Mouse (Mus musculus) embryonic facial prominence, embryonic 14.5 days (tissue): Measurements from ENCODE around the gene Pde6b. TPM values are rescaled to one million over a fixed set of nuclear protein-coding genes. Genes with fewer than 3 reads are reported as not detected.
A peak's percentile ranks its signal among the peaks of the same experiment; 100 is the strongest.

ENCODE experiments used
- ATAC-seq: fragments of 200-750 bp; cut with Nextera tagmentation; 2 replicates; pipeline ENCODE4 v1.8.0; 2017; ENCODE audit warnings: low read depth, moderate number of reproducible peaks, moderate TSS enrichment
- DNase-seq: peaks from one replicate; pipeline ENCODE4 v3.0.0-alpha.2; 2015; ENCODE audit warnings: low spot score
- H3K27ac ChIP-seq: fragments of 300-500 bp; sonication (generic); replicated peaks from 2 replicates; pipeline ENCODE4 v1.5.1; 2014; ENCODE audit warnings: low read depth, mild to moderate bottlenecking, low read length, moderate library complexity
- H3K27me3 ChIP-seq: fragments of 300-500 bp; sonication (generic); replicated peaks from 2 replicates; pipeline ENCODE4 v1.6.1; 2014; ENCODE audit warnings: low read length; ENCODE audit not compliant: control insufficient read depth, insufficient read depth
- H3K36me3 ChIP-seq: fragments of 300-500 bp; sonication (generic); 2 replicates; pipeline ENCODE4 v1.6.1; 2014; ENCODE audit warnings: low read length, mixed read lengths; ENCODE audit not compliant: control insufficient read depth, insufficient read depth
- H3K4me1 ChIP-seq: fragments of 300-500 bp; sonication (generic); 2 replicates; pipeline ENCODE4 v1.6.1; 2014; ENCODE audit warnings: antibody characterized with exemption, low read length; ENCODE audit not compliant: control insufficient read depth, insufficient read depth
- H3K4me2 ChIP-seq: fragments of 300-500 bp; sonication (generic); 2 replicates; pipeline ENCODE4 v1.6.1; 2014; ENCODE audit warnings: low read depth, mild to moderate bottlenecking, low read length, moderate library complexity, mixed read lengths
- H3K4me3 ChIP-seq: fragments of 300-500 bp; sonication (generic); 2 replicates; pipeline ENCODE4 v1.5.1; 2014; ENCODE audit warnings: low read depth, mild to moderate bottlenecking, low read length
- H3K9ac ChIP-seq: fragments of 300-500 bp; sonication (generic); 2 replicates; pipeline ENCODE4 v1.6.1; 2014; ENCODE audit warnings: low read depth, mild to moderate bottlenecking, low read length, moderate library complexity, mixed read lengths
- H3K9me3 ChIP-seq: fragments of 300-500 bp; sonication (generic); 2 replicates; pipeline ENCODE4 v1.6.1; 2016; ENCODE audit warnings: low read length; ENCODE audit not compliant: control insufficient read depth
- WGBS: fragments of 180-500 bp; shearing (Covaris S2); extraction: QIAGEN DNeasy Blood & Tissue Kit; methylation state at CpG from one replicate; pipeline ENCODE4 v1.1.7; 2014; 5-methylcytosine and 5-hydroxymethylcytosine counted together
- polyA plus RNA-seq: library from polyadenylated mRNA; unstranded; fragments of >200 nt; fragmentation: Nextera tagmentation; extraction: Ambion mirVana; gene quantifications from 2 replicates; pipeline ENCODE4 v1.2.1, GENCODE M21; 2014

The Pde6b gene
- polyA plus RNA-seq, 1 experiment from 2014 or later: not detected

- H3K4me3 ChIP-seq: no peak overlapping the region
- no peak overlapping the region for H3K4me2 ChIP-seq
- H3K9ac ChIP-seq: no peak overlapping the region
- no peaks in the 10 kb centered on the region for H3K9me3 ChIP-seq
- 31% methylated on average over 3 of the region's 3 CpGs for WGBS
- H3K4me1 ChIP-seq: peaks cover 5% of the 10 kb centered on the region
- DNase-seq: no peak
- no peak overlapping the region for H3K27ac ChIP-seq
- no peaks in the 10 kb centered on the region for H3K36me3 ChIP-seq
- no peak for ATAC-seq
- peaks cover 42% of the 10 kb centered on the region for H3K27me3 ChIP-seq
These were observed 25.9 kb upstream of the Pde6b start for GRCm38 (mm10) chr5:108362330-108362729.

- no peaks in the 10 kb centered on the region for H3K9me3 ChIP-seq
- peak overlapping the region; percentile 97 for H3K4me2 ChIP-seq
- H3K4me3 ChIP-seq: peak overlapping the region; percentile 55
- peak overlapping the region; percentile 56; the same call in 1 of the 2 replicates for H3K9ac ChIP-seq
- 4% methylated on average over 31 of the region's 60 CpGs for WGBS
- no peaks in the 10 kb centered on the region for H3K36me3 ChIP-seq
- H3K4me1 ChIP-seq: peaks cover 5% of the 10 kb centered on the region
- H3K27ac ChIP-seq: no peak overlapping the region
- peaks cover 80% of the 10 kb centered on the region for H3K27me3 ChIP-seq
- DNase-seq (no peak), ATAC-seq (no peak)
These were observed 21.7 kb upstream of the Pde6b start for GRCm38 (mm10) chr5:108366328-108366983.

GRCm38 (mm10) chr5:108366984-108367841 lies 21.0 kb upstream of the Pde6b start:
- ATAC-seq: peak; percentile 41
- Histone ChIP-seq H3K9me3 (no peaks in the 10 kb centered on the region), H3K9ac (peak overlapping the region; percentile 56), H3K27ac (no peak overlapping the region), H3K4me3 (peak overlapping the region; percentile 55), H3K27me3 (peaks cover 86% of the 10 kb centered on the region), H3K4me1 (peaks cover 5% of the 10 kb centered on the region), H3K4me2 (peak overlapping the region; percentile 97), H3K36me3 (no peaks in the 10 kb centered on the region)
- 0% methylated on average over 34 of the region's 100 CpGs for WGBS
- peak; percentile 23 for DNase-seq

GRCm38 (mm10) chr5:108367871-108368332 lies 20.3 kb upstream of the Pde6b start, which contains the start of gene Gm42517:
Gene Gm42517, minus strand, starts transcription at chr5:108367922.
- DNase-seq: no peak
- H3K4me1 ChIP-seq: peaks cover 5% of the 10 kb centered on the region
- 0% methylated on average over 8 of the region's 36 CpGs for WGBS

GRCm38 (mm10) chr5:108368446-108368845 lies 19.7 kb upstream of the Pde6b start:
- no peak overlapping the region for H3K27ac ChIP-seq
- DNase-seq: no peak
- H3K36me3 ChIP-seq: no peaks in the 10 kb centered on the region
- H3K4me1 ChIP-seq: peaks cover 5% of the 10 kb centered on the region
- peaks cover 92% of the 10 kb centered on the region for H3K27me3 ChIP-seq
- H3K9me3 ChIP-seq: no peaks in the 10 kb centered on the region
- 6% methylated on average over 6 of the region's 6 CpGs for WGBS
- no peak for ATAC-seq
- H3K4me2 ChIP-seq: peak overlapping the region; percentile 97
- peak overlapping the region; percentile 36 for H3K4me3 ChIP-seq
- H3K9ac ChIP-seq: no peak overlapping the region

More at GRCm38 (mm10) chr5:108367871-108368332, 20.3 kb upstream of the Pde6b start, which contains the start of gene Gm42517:
- H3K4me2 ChIP-seq: peak within 1 kb of the TSS; percentile 97
- peak within 1 kb of the TSS; percentile 56 for H3K9ac ChIP-seq
- ATAC-seq: no peak
- no peaks in the 10 kb centered on the region for H3K36me3 ChIP-seq
- H3K27ac ChIP-seq: no peak within 1 kb of the TSS
- H3K27me3 ChIP-seq: peaks cover 92% of the 10 kb centered on the region
- H3K4me3 ChIP-seq: peak within 1 kb of the TSS; percentile 55
- H3K9me3 ChIP-seq: no peaks in the 10 kb centered on the region

- Histone ChIP-seq H3K9ac (no peak overlapping the region), H3K4me3 (peak overlapping the region; percentile 36), H3K4me2 (peak overlapping the region; percentile 97), H3K9me3 (no peaks in the 10 kb centered on the region), H3K27me3 (peaks cover 93% of the 10 kb centered on the region), H3K36me3 (no peaks in the 10 kb centered on the region), H3K4me1 (peaks cover 5% of the 10 kb centered on the region), H3K27ac (no peak overlapping the region)
- DNase-seq (peak; percentile 61), ATAC-seq (peak; percentile 31; the same call in 1 of the 2 replicates)
- 1% methylated on average over 40 of the region's 49 CpGs for WGBS
These were observed 19.2 kb upstream of the Pde6b start for GRCm38 (mm10) chr5:108368851-108369621.

GRCm38 (mm10) chr5:108369964-108370363 lies 18.2 kb upstream of the Pde6b start:
- no peak for DNase-seq
- Histone ChIP-seq H3K27ac (no peak overlapping the region), H3K36me3 (no peaks in the 10 kb centered on the region), H3K4me3 (no peak overlapping the region), H3K4me1 (peaks cover 5% of the 10 kb centered on the region), H3K9me3 (no peaks in the 10 kb centered on the region), H3K4me2 (no peak overlapping the region), H3K27me3 (peaks cover 85% of the 10 kb centered on the region), H3K9ac (no peak overlapping the region)
- WGBS: 2% methylated on average over 6 of the region's 6 CpGs
- no peak for ATAC-seq

- Histone ChIP-seq H3K9ac (no peak overlapping the region), H3K4me2 (no peak overlapping the region), H3K27me3 (peaks cover 46% of the 10 kb centered on the region), H3K9me3 (no peaks in the 10 kb centered on the region), H3K4me3 (no peak overlapping the region), H3K4me1 (no peaks in the 10 kb centered on the region), H3K36me3 (no peaks in the 10 kb centered on the region), H3K27ac (no peak overlapping the region)
- no peak for ATAC-seq
- DNase-seq: no peak
- 64% methylated on average over 5 of the region's 5 CpGs for WGBS
These were observed 14.1 kb upstream of the Pde6b start for GRCm38 (mm10) chr5:108374079-108374478.
